19 mouse cellular contexts compared by ENCODE assay signal in the genomic region with DNA sequence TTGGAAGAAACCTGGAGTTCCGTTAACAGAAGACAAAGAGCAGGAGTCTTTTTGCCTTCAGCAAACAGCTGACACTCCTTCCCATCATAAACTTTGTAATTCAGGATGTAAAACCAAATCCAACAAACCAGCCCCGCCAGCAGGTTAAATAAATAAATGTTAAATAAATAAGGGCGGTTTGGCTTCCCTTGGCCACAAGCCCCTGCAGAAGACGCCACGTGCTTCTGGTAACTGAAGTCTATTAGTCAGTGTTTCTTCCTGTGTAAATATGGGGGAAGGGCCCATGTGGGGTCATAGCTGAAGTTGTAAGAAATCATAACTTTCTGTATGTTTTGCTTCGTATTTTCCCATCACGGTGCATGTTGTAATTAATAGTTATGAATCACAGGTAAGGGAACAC.
"Had no signal": no experiment of that assay in that cellular context is flagged by ENCODE, and none has a peak within 500 bp of the region (broad histone marks: within the 10 kb centered on the region; RNA-seq: fewer than 3 reads in every experiment).

No protein-coding gene starts in this region.

- ATAC-seq: inflammation-experienced regulatory T-cells, adult 6 months; liver, postnatal 0 days; midbrain, embryonic 13.5 days; midbrain, embryonic 16.5 days had no signal

- DNase-seq: kidney, adult 18-20 months; kidney, adult 9 months; kidney, postnatal 25 days; layer of hippocampus, adult 9-11 months; liver, postnatal 0 days; thymus, adult 18-20 months; thymus, postnatal 36 days had no signal

- H3K9me3 ChIP-seq: limb, embryonic 10.5 days; limb, embryonic 13.5 days; lung, embryonic 15.5 days; megakaryocyte, embryonic 14.5 days; midbrain, embryonic 10.5 days; midbrain, embryonic 13.5 days had no signal

- H3K4me3 ChIP-seq: layer of hippocampus, adult 2 months; limb, embryonic 10.5 days; limb, embryonic 13.5 days; lung, embryonic 15.5 days; megakaryocyte, embryonic 14.5 days; midbrain, embryonic 10.5 days; midbrain, embryonic 13.5 days had no signal

- H3K27ac ChIP-seq: kidney, postnatal 0 days; layer of hippocampus, adult 2 months; limb, embryonic 10.5 days; limb, embryonic 13.5 days; liver, embryonic 14.5 days; lung, embryonic 15.5 days; midbrain, embryonic 10.5 days; midbrain, embryonic 13.5 days had no signal

- H3K27me3 ChIP-seq: limb, embryonic 13.5 days; lung, embryonic 15.5 days; midbrain, embryonic 13.5 days had no signal

- H3K4me2 ChIP-seq: limb, embryonic 13.5 days; liver, embryonic 11.5 days; lung, embryonic 15.5 days; midbrain, embryonic 13.5 days had no signal

- H3K36me3 ChIP-seq: limb, embryonic 10.5 days; limb, embryonic 13.5 days; lung, embryonic 15.5 days; midbrain, embryonic 10.5 days; midbrain, embryonic 13.5 days had no signal

- H3K9ac ChIP-seq: limb, embryonic 13.5 days; liver, embryonic 14.5 days; liver, postnatal 0 days; lung, embryonic 15.5 days; midbrain, embryonic 13.5 days had no signal

- H3K4me1 ChIP-seq: limb, embryonic 10.5 days; limb, embryonic 13.5 days; lung, embryonic 15.5 days had no signal
